Mouse (Mus musculus): ENCODE measurements around the gene Zdbf2.

- TF ChIP-seq CTCF (IDR thresholded peaks at IDR 0.05; ENCODE audit: borderline replicate concordance, insufficient read depth, low read length), result no peak
- no peak for TF ChIP-seq POLR2A (IDR thresholded peaks at IDR 0.05; ENCODE audit: low read depth, low read length)
These were observed 12.9 kb upstream of the Zdbf2 start for GRCm38 (mm10) chr1:63259916-63260741.

All from embryonic fibroblast, embryonic 13.5 days (primary cell).